Mouse (Mus musculus) liver, embryonic 16.5 days (tissue): ENCODE measurements around the gene Cdkn2a. TPM values are rescaled to one million over a fixed set of nuclear protein-coding genes. Genes with fewer than 3 reads are reported as not detected.

Experiments used
- ATAC-seq: fragments of 200-750 bp; cut with Nextera tagmentation; 2 replicates; pipeline ENCODE4 v1.8.0; 2017; ENCODE audit warnings: low read depth, mild to moderate bottlenecking, moderate number of reproducible peaks, moderate library complexity
- H3K27ac ChIP-seq: fragments of 300-500 bp; sonication (generic); 2 replicates; pipeline ENCODE4 v1.5.1; 2014; ENCODE audit warnings: mild to moderate bottlenecking, low read length
- H3K27me3 ChIP-seq: fragments of 300-500 bp; sonication (generic); 2 replicates; pipeline ENCODE4 v1.6.1; 2014; ENCODE audit warnings: low read depth, low read length, mixed read lengths; ENCODE audit not compliant: control insufficient read depth, insufficient read depth
- H3K36me3 ChIP-seq: fragments of 300-500 bp; sonication (generic); 2 replicates; pipeline ENCODE4 v1.6.1; 2014; ENCODE audit warnings: mild to moderate bottlenecking; ENCODE audit not compliant: control insufficient read depth, insufficient read depth
- H3K4me1 ChIP-seq: fragments of 300-500 bp; sonication (generic); 2 replicates; pipeline ENCODE4 v1.6.1; 2014; ENCODE audit warnings: low read depth, low read length, mixed read lengths; ENCODE audit not compliant: control insufficient read depth
- H3K4me2 ChIP-seq: fragments of 300-500 bp; sonication (generic); 2 replicates; pipeline ENCODE4 v1.6.1; 2014; ENCODE audit warnings: low read depth, low read length, mixed read lengths
- H3K4me3 ChIP-seq: fragments of 300-500 bp; sonication (generic); 2 replicates; pipeline ENCODE4 v1.5.1; 2014; ENCODE audit warnings: low read depth, mild to moderate bottlenecking, low read length
- H3K9ac ChIP-seq: fragments of 300-500 bp; sonication (generic); 2 replicates; pipeline ENCODE4 v1.6.1; 2014; ENCODE audit warnings: low read depth, low read length
- H3K9me3 ChIP-seq: fragments of 300-500 bp; sonication (generic); replicated peaks from 2 replicates; pipeline ENCODE4 v1.6.1; 2016; ENCODE audit warnings: low read length; ENCODE audit not compliant: control insufficient read depth
- WGBS: fragments of 180-500 bp; shearing (Covaris S2); extraction: QIAGEN DNeasy Blood & Tissue Kit; methylation state at CpG from one replicate; pipeline ENCODE4 v1.1.7; 2014; ENCODE audit not compliant: insufficient replicate concordance; 5-methylcytosine and 5-hydroxymethylcytosine counted together
- polyA plus RNA-seq: library from polyadenylated mRNA; unstranded; fragments of >200 nt; fragmentation: Nextera tagmentation; extraction: Ambion mirVana; gene quantifications from 2 replicates; pipeline ENCODE4 v1.2.1, GENCODE M21; 2015

Gene Cdkn2a
- polyA plus RNA-seq, 1 experiment from 2014 or later: not detected

DNA sequence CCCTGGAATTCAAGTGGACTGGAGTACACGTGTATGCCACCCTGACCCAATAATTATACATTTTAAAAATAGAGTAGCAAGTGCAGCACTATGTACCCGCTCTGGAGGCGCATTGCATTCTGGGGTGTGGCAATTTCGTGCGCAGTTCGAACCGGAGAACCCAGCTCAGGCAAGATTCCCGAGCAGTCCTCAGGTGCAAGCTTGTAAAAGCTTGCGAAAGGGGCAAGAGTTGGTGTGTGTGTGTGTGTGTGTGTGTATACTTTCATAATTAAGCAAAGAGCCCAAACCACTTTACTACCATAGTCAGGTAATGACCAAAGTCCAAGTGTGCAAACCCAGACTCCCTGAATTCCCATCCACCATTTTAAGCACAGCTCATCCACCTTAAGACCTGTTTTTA lies 20.9 kb downstream of the Cdkn2a start:
- no peaks in the 10 kb centered on the region for H3K36me3 ChIP-seq
- H3K27ac ChIP-seq: no peak overlapping the region
- WGBS: 1% methylated on average over 9 of the region's 9 CpGs
- H3K9ac ChIP-seq: no peak overlapping the region
- no peaks in the 10 kb centered on the region for H3K9me3 ChIP-seq
- H3K4me2 ChIP-seq: no peak overlapping the region
- H3K4me1 ChIP-seq: no peaks in the 10 kb centered on the region
- peaks cover 74% of the 10 kb centered on the region for H3K27me3 ChIP-seq
- H3K4me3 ChIP-seq: no peak overlapping the region
- ATAC-seq: no peak

GRCm38 (mm10) chr4:89272961-89273540 lies 21.4 kb downstream of the Cdkn2a start:
- no peaks in the 10 kb centered on the region for H3K4me1 ChIP-seq
- no peak overlapping the region for H3K4me3 ChIP-seq
- no peak for ATAC-seq
- no peaks in the 10 kb centered on the region for H3K9me3 ChIP-seq
- H3K9ac ChIP-seq: no peak overlapping the region
- no peak overlapping the region for H3K27ac ChIP-seq
- peaks cover 70% of the 10 kb centered on the region for H3K27me3 ChIP-seq
- H3K36me3 ChIP-seq: no peaks in the 10 kb centered on the region
- WGBS: 3% methylated on average over 20 of the region's 20 CpGs
- H3K4me2 ChIP-seq: no peak overlapping the region

DNA sequence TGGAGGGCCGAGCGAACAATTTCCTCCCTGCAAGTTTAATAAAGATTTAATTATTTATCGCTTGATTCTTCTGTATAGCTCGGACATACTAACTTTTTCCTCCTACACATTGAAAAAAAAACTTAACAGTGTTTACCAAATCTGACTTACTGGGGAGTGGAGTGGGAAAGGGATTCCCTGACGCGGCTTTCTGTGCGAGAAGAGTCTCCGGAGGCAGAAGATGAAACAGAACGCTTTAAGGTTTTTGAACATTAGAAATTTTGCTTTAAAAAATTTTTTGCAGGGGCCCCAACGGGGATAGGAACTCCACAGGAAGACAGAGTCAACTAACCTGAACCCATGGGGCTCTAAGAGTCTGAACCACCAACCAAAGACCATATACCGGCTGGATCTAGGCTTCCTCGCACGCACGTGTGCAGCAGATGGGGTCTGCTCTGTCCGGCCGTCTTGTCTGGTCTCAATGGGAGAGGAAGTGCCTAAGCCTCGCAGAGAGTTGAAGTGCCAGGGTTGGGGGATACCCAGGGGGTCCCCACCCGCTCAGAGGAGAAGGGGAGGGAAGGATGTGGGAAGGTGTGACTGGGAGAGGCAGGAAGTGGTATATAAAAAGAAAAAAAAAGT lies 22.2 kb downstream of the Cdkn2a start:
- H3K36me3 ChIP-seq: no peaks in the 10 kb centered on the region
- H3K27ac ChIP-seq: no peak overlapping the region
- no peak overlapping the region for H3K9ac ChIP-seq
- no peak for ATAC-seq
- H3K4me2 ChIP-seq: no peak overlapping the region
- peaks cover 62% of the 10 kb centered on the region for H3K27me3 ChIP-seq
- 6% methylated on average over 18 of the region's 18 CpGs for WGBS
- H3K4me1 ChIP-seq: no peaks in the 10 kb centered on the region
- H3K4me3 ChIP-seq: no peak overlapping the region
- no peaks in the 10 kb centered on the region for H3K9me3 ChIP-seq

DNA sequence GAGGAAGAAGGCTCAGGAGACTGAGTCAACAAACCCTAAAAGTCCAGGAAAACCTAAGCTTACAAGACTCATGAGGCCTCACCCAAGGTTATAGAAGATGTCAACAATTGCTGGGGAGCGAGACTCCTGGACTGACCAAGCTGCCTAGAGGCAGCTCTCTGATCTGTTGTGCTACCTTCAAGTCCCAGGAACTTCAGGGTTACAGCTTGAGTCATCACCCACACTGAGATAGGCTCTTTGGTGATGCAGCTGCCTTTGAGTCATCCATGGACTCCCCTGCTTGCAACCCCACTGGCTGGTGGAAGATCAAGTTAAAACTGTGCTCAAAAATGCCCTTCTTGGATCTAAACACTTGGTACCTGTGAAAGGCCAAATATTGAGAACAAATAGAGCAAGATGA lies 36.7 kb downstream of the Cdkn2a start:
- no peak for ATAC-seq
- H3K4me2 ChIP-seq: no peak overlapping the region
- WGBS: 36% methylated on average over 1 of the region's 1 CpGs

DNA sequence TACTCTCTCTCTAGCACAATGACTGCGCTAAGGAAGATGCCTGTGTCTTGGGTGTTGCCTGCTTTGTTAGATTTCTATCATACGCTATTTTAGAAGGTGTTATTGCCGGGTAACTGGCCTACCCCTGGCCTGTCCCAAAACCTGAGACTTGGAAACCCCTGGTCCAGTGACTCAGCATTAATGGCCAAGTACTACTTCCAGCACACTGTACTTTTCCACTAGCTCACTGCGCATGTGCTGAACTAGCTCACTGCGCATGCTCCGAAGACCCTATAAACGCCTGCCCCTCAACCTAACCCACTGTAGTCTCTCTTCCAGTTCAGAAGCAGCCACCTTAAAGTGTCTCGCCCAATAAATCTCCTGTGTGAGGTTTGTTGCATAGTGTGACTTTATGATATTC lies 60.0 kb downstream of the Cdkn2a start:
- H3K27me3 ChIP-seq: no peaks in the 10 kb centered on the region
- 68% methylated on average over 8 of the region's 8 CpGs for WGBS
- ATAC-seq: no peak

More for the DNA sequence above, 36.7 kb downstream of the Cdkn2a start:
- Histone ChIP-seq H3K9me3 (no peaks in the 10 kb centered on the region), H3K4me3 (no peak overlapping the region), H3K9ac (no peak overlapping the region), H3K36me3 (no peaks in the 10 kb centered on the region), H3K27ac (no peak overlapping the region), H3K27me3 (no peaks in the 10 kb centered on the region), H3K4me1 (no peaks in the 10 kb centered on the region)

More for the DNA sequence above, 60.0 kb downstream of the Cdkn2a start:
- Histone ChIP-seq H3K4me1 (no peaks in the 10 kb centered on the region), H3K9me3 (no peaks in the 10 kb centered on the region), H3K36me3 (no peaks in the 10 kb centered on the region), H3K27ac (no peak overlapping the region), H3K9ac (no peak overlapping the region), H3K4me3 (no peak overlapping the region), H3K4me2 (no peak overlapping the region)

Other genes with a start within 250 kb of the Cdkn2a start
- 13.0 and 17.3 TPM in 2 replicates for gene Mtap, start 157.5 kb downstream of the Cdkn2a start, polyA plus RNA-seq
- 0.15 TPM in 1 of 2 replicates, not detected in the other for gene Cdkn2b, start 16.4 kb upstream of the Cdkn2a start, polyA plus RNA-seq